Mouse (Mus musculus): Measurements from ENCODE around the gene Ccdc6.

The Ccdc6 gene

DNA sequence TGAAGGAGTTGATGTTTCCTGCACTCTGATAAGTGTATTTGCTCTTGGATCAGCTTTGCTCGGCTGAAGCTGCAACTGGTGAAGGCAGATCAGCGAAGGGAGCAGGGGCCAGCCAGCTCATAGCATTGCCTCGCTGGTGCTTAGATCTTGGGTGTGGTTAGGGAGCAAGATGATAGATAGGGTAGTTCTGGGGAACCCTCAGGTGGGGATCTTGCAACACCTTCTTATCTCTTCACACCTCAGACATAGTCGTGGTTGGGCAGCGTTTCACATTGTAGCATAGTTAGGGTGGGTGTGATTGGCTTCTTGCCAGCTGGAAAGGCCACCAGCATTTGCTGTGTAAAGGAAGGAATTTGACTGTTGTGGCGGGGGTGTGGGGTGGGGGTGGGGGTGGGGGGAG lies 36.3 kb downstream of the Ccdc6 start:
- DNase-seq: no peak

DNA sequence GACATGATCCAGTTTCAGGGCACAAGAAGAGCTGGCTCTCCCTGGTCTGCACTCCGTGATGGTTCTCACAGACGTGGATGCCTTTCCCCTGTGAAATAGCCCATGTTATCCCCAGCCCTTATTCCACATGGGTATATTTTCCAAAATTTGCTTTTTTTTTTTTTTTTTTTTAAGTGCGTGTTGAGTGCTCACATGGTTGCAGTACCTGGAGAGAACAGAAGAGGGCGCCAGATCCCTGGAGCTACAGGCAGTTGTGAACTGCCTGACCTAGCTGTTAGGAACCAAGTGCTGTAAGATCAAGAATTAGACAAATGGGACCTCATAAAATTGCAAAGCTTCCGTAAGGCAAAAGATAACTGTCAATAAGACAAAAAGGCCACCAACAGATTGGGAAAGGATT lies 38.8 kb downstream of the Ccdc6 start:
- peak; percentile 38 for DNase-seq

DNA sequence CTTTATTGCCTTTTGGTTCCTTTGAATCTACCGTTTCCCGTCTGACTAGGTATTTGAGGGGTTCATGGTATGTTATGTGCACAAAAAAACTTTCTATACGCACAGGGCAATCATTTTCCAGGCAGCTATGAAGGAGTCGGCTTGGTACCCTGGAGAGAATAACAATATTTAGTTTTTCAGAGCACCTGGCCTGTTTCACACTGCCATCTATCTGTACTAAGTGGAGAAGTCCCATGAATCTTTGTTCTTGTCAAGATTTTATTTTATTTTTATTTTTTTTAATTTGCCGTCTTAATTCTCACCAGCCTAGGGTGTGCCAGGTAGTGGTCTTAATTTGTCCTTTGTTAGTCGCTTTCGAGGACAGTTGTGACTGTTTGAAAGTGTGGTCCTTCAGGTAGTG lies 40.7 kb downstream of the Ccdc6 start:
- DNase-seq: no peak

DNA sequence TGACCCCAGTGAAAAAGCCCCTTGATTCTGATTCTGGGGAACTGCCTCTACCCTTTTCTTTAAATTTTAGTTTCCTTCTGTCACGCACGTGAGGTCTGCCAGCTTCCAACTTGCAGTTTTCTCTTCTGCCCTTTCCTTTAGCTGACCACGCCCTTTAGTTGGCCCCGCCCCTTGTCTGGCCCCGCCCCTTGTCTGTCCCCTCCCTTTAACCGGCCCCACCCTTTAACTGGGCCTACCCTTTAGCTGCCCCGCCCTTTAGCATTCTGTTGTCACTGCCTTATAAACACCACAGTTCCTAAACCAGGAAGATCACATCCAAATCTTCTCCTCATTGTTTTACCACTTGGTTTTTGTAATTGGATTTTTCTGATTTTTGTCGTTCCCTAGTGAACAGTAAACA lies 41.2 kb downstream of the Ccdc6 start:
- DNase-seq: no peak

DNA sequence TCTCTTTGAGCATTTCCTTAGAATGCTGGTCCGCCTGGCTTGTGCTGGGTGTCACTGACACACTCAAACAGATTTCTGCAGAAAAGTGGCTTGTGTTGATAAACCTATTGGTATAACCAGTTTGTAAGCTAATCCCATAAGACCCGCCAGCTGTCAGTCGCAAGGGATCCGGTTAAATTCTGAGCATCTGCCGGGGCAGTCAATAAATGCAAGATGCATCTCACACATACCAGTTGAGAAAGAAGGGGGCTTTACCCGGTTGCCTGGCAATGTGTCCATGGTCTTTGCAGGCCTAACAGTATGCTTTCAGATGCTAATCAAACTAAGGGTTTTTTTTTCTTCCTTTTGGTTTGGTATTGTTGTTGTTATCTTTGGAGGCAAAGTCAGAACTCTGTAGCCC lies 42.4 kb downstream of the Ccdc6 start:
- no peak for DNase-seq

DNA sequence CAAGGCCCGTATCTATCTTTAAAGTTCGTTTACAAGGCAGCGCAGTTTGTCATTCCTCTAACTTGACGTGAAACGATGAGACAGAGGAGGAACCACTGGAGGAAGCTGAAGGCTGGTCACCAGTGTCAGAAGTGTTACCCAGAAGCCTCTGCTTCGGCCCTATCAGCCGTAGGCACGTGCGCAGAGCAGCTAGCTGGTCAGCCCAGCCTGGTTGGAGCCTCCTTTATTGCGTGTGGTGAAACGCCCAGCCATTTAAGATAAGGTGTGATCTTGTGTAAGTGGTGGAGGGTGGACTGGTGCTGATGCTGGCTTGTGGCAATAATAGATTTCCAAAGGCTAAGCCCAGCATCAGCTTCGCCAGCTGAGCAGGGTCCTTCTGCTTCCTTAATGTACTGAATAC lies 43.5 kb downstream of the Ccdc6 start:
- DNase-seq: no peak

DNA sequence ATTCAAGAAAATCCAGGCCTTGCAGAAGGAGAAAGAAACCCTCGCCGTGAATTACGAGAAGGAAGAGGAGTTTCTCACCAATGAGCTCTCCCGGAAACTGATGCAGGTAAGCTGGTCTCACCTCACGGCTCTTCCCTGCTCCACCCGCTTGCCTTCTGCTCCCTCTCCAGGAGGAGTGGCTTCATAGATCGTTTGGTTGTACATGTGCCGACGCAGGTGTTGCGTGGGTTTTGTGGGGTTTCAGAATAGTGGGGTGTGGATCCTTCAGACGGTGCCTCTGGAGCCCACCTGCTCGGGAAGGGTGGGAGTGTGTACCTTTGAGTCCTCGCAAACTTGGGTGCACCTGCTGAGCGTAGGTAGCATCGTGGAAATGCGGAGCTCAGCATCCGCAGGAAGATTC lies 45.7 kb downstream of the Ccdc6 start:
- no peak for DNase-seq

DNA sequence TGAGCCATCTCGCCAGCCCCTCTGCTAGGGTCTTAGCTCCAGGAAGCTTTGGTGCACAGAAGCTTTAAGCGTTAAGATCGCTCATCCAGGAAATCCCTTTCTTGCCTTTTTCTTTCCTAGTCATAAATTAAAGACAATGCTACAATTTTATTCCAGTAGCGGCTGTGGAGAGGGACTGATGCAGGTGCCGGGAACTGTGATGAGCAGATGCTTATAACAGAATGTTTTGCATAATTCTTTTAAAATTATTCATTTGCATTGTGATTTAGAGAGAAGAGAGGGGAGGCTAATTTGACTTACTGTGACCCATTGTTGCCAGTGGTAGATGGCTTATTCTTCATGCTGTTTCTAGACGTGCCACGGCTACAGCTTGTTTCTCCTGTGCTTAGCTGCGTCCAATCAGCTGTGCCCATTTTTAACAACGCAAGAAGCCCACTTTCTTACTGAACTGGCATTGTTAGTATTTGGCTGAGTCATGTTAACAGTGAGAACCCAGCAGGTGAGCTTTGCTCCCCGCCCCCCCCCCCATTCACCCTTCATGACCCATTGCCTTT lies 47.2 kb downstream of the Ccdc6 start:
- no peak for DNase-seq

DNA sequence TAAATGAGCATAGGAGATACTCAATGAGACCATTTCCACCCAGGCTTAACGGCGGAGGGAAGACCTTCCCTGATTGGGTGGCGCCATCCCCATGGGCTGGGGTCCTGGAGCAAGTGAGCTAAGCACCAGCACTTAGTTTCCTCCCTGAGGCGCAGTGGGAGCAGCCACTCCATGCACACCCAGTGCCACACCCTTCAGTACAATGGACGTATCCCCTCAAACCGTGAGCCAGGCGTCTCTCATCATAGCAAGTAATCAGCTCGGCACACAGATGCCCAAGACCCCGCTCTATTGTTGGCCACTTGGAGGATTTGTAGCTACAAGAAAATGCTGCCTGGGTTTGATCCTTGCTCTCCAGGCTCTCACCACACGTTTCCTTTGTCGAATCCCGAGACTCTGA lies 49.0 kb downstream of the Ccdc6 start:
- DNase-seq: no peak

DNA sequence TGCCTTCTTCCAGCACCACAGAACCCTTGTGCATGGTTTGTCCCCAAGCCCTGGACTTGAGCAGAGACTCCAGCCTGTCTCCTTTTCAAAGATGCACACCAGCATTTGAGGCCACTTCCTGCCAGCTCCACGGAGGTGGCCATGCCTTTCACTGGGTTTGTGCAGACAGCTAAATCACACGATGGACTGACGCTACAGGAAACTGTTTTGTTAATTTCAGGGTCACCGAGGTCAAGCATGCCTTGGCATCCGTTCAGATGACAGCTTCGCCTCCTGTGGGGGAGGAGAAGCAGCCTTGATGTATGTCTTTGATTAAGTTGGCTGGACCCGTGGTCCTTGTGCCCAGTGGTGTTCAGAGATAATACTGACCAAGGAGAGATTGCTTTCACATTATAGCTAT lies 52.2 kb downstream of the Ccdc6 start:
- peak; percentile 32 for DNase-seq

DNA sequence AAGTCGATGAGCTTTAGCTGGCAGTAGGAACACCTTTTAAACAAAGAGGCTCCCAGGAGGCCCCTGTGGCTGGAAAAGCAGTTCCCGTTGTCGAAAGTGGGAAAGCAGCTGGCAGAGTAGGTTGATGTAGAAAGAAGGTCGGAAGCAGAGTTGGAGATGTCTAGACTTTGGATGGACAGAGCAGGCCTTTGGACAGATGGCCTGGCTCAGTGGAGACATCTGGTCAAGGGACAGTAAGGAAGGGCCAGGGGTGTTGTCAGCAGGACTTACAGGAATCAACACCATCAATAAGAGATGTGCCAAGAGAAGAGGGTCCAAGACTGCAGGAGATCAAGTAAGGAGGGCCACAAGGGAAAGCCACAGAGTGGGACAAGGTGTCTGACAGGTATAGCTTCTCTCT lies 53.4 kb downstream of the Ccdc6 start:
- no peak for DNase-seq

DNA sequence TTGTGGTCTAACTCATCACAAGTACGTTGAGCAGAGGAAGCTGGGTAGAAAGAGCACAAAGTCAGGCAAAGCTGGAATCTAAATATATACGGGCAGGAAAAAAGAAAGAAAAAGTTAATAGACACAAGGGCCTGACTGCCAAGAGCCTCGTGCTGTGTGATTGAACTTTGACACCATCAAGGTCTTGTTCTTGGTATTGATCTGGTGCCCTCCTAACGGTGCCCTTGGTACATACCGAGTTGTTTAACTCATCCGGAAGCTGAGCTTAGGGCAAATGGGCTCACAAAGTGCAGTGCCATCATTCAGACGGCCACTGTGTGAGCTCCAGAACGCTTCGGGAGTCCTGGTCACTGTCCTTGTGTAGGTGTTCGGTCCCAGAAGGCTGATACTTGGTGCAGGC lies 54.2 kb downstream of the Ccdc6 start:
- DNase-seq: no peak

DNA sequence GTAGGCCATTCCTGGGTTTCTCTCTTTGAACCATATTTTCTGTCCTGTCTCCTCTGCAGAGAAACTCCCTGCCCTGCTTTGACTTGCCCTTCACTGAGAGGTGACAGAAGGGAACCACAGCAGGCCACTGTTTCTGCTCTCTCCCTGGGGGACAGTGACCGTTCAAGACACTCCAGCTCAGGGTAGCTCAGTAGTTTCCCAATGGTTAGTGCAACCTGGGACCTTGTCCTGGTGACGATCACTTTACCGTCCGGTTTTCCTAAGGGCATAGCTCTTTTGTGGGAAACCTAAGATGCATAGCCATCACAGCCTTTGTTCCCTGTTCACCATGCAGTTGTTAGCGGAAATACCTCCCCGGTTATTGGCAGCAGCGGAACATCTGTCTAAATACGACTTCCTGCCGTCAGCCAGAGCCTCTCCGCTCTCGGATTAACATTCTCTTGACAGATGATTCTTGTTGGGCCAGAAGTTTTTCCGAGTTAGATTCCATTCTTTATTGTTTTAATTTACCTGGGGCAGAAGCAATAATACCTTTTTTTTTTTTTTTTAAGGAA lies 55.3 kb downstream of the Ccdc6 start:
- no peak for DNase-seq

DNA sequence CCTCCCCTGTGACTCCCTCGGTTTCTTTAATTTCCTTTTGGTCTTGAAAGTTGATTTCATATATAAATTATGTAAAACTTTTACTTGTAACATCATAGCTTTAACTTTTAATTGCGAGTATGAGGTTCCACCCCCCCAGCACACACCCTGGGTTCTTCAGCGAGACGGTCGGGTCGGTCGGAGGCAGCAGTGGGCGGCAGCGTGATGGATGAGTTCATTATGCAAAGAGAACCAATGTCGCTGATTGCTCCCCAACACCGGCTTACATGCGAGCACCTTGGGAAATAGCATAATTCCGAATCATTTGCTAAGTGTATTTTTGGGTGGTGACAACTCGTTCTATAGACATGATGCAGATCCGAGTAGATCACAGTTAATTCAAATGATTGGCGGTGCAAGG lies 56.9 kb downstream of the Ccdc6 start:
- DNase-seq: no peak

DNA sequence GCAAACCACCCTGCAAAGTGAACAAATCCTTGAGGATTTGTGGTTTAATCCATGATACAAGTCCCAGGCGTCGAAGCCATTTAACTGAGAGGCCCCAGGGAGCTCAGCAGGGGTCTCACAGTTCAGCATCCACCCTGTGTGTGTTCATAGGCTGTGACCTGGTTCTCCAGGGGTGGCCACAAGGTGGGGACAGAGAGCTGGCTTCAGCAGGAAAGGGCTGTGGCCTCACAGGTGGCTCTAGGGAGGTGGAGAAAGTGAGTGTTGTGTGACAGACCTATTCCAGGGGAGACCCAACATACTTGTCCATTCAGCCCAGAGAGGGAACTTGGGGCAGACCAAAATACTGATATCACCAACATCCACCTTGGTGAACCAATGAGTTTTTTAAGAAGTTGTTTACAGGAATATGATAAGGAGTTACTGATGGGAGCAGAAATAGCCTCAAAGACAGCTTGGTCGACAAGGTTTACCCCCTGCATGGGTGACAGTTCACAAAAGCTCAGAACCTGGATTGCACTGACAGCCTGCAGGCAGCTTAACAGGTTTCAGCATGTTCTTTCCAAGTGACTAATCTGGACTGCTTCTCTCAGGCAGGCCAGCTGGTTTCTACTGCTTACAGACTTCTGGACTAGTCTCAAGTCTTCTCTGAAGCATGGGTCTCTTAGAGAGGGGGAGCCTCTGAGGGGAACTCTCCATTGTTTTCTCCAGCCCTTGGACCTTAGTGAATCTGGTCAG lies 59.7 kb downstream of the Ccdc6 start:
- DNase-seq: peak; percentile 50

DNA sequence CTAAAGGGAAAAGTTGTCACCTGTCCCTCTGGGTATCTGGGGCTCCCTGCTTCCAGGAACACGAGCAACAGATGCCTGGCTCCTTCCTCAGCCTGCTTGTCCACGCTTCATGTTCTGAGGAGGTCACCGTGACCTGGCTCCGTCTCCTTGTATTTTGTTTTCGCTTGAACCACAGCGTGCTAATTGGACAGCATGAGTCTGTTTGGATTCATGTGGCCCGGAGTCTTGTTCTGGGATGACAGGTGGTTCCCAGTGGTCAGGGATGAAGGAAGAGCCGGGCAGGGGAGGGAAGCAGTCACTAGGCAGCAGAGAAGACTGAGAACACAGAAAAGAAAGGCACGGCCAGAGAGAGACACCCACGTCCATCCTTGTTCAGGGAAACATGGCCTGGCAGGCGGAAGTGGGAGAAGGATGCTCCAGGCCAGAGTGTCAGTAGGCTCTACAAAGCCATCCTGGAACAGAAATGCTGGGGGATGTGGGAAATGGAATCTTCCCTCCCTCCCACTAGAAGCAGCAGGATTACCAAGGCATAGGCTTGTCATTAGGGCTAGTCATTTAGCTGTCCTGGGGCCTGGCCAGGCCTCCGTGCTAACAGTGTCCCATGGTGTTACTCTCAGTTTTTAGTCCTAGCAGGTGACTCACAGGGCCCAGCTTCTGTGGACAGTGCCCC lies 62.9 kb downstream of the Ccdc6 start:
- no peak for DNase-seq

DNA sequence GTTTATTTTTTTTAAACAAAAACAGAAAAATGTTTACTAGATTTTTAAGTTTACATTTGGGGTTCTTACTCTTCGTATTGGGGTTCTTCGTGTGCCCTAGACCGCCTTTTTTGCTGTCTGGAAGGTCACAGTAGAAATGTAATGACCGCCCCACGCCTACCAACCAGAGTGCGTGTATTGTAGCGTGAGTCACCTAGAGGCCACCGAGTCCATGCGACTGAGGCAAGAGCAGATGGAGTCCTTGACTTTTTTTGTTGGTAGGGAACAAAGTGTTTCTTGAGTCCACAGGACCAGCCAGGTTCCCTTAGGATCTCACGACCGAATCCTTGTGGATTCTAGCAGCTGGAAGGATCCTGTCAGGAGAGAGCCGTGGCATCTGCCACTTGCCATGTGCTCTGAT lies 63.9 kb downstream of the Ccdc6 start:
- DNase-seq: no peak

DNA sequence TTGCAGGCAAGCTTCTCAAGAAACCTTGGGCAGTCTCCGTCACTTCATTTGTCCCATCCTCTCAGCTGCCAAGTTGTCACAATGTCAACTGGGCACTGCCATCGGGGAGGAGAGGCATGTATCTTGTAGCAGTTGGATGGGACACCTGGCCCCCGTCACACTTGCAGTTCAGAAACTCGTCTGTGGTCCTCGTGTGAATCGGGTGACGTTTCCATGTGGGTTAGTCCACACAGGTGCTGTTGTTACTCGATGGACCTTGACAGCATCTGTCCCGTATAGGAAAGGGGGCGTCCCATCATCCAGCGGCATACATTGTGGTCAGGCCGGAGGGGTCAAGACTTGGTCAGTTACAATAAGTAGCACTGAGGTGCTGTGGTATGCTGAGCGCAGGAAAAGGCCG lies 64.6 kb downstream of the Ccdc6 start:
- no peak for DNase-seq

DNA sequence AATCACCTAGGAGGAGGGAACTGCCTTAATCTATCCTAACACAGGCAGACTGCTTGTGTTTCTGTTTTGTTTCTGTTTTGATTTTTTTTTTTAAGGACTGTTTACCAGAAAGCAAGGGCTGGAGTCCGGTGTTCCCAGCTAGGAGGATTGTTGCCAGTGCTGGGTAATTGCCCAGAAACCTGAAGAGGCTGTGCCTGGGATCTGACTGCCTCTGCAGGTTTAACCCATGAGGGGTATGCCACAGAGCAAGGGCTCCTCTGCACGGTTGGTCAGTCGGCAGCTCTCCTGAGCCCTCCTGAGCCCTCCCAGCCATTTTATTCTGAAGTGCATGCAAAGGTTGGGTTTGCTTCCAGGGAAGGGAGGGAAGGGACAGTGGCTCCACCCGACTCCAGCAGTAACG lies 66.8 kb downstream of the Ccdc6 start:
- no peak for DNase-seq

DNA sequence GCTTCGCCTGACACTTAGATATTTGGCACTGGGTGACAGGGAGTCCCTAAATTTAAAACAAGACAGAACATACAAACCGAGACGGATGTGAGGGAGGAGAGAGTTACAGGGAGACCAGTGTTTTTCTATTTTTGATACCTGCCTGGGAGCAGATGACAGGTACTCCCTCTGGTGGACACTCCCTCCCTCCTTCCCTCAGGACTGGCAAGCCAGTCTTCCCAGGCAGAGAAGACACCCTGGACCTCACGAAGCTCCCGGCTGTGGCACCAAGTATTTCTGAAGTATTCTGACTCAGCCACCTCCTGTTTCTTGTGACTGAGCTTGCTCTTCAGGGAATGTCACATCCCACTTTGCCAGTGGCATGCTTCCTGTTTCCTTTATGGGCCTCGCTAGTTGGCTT lies 69.0 kb downstream of the Ccdc6 start:
- DNase-seq: no peak

DNA sequence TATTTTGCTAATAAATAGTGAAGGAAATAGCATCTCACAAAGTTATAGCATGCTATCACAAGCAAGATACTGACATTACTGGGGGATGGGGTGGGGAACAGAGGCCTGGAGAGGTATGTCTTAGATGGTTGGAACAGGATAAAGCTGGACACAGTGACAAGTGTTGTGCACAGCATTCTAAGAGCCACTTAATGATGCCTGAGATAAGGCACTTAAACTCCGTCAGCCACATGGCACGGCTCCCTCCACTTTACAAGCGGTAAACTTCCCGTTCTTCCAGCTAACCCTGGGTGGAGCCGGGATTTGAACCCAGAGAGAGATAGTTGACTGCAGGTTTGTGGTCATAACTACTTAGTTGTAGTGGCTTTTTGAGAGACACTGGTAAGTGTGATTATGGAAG lies 69.5 kb downstream of the Ccdc6 start:
- no peak for DNase-seq

DNA sequence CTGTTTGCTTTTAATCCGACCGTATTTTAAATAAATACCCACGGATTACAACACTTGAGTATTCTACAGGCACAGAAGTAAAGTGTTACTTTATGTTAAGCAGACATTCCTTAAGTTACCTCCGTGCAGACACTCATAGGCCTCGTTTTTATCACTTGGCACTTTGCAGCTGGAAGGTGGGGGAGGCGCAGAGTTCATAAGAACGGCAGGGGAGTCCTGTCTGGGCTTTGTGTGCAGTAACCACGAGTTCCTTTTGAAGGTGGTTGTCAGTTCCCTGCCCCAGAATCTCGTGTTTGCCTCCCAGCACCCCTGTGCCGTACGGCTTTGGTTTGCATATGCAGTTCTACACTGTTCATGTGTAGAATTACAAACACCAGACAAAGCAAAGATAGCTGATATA lies 70.7 kb downstream of the Ccdc6 start:
- no peak for DNase-seq

DNA sequence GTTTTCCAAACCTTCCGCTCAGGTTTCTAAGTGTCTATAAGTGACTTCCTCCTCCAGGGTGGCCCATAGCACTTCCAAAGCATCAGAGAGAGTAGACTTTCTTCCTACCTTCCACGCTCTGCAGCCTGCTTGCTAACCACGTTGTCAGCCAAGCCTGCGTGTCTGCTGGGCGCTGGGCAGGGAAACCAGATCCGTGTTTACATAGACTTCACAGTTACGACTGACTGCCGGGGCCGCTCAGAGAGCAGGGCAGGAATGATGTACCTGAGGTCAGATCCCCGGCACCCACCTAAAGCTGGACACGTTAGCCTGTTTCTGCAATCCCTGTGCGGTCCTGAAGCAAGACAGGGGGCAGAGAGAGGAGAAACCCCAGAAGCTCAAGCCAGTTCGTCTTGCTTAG lies 71.5 kb downstream of the Ccdc6 start:
- DNase-seq: no peak

DNA sequence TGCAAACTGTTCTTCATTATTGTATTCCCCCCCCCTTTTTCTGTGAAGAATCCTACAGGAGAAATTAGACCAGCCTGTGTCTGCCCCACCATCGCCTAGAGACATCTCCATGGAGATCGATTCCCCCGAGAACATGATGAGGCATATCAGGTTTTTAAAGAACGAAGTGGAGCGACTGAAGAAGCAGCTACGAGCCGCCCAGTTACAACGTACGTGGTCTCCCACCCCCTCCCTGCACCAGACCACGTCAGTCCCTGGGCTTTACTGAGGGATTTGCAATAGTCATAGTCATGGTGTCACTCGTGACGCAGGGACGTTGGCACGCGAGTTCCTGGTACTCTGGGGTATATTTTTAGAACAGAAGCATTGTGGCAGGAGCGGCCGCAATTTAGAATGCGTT lies 72.1 kb downstream of the Ccdc6 start:
- no peak for DNase-seq

Data from kidney, adult 18-20 months (tissue).